Mouse (Mus musculus) intestine, embryonic 15.5 days (tissue): ENCODE measurements at regions not wholly inside any gene's neighbourhood (a gene's known extent, or its start where the extent isn't known, plus 50 kb on each side); places are given as distances from the start of the nearest gene placed in this dataset.
A peak's percentile ranks its signal among the peaks of the same experiment; 100 is the strongest.

Experiments
- ATAC-seq: fragments of 200-750 bp; cut with Nextera tagmentation; 2 replicates; pipeline ENCODE4 v1.8.0; 2017; ENCODE audit warnings: moderate TSS enrichment, moderate library complexity
- H3K27ac ChIP-seq: fragments of 300-500 bp; sonication (generic); 2 replicates; pipeline ENCODE4 v1.5.1; 2015; ENCODE audit warnings: mild to moderate bottlenecking, inconsistent platforms
- H3K27me3 ChIP-seq: fragments of 300-500 bp; sonication (generic); replicated peaks from 2 replicates; pipeline ENCODE4 v1.6.1; 2015; ENCODE audit warnings: inconsistent platforms
- H3K36me3 ChIP-seq: fragments of 300-500 bp; sonication (generic); 2 replicates; pipeline ENCODE4 v1.6.1; 2015; ENCODE audit warnings: inconsistent platforms
- H3K4me1 ChIP-seq: fragments of 300-500 bp; sonication (generic); replicated peaks from 2 replicates; pipeline ENCODE4 v1.6.1; 2015; ENCODE audit warnings: inconsistent platforms
- H3K4me2 ChIP-seq: fragments of 300-500 bp; sonication (generic); replicated peaks from 2 replicates; pipeline ENCODE4 v1.6.1; 2015; ENCODE audit warnings: mild to moderate bottlenecking, inconsistent platforms
- H3K4me3 ChIP-seq: fragments of 300-500 bp; sonication (generic); replicated peaks from 2 replicates; pipeline ENCODE4 v1.5.1; 2015; ENCODE audit warnings: inconsistent platforms
- H3K9ac ChIP-seq: fragments of 300-500 bp; sonication (generic); 2 replicates; pipeline ENCODE4 v1.6.1; 2015; ENCODE audit warnings: inconsistent platforms
- H3K9me3 ChIP-seq: fragments of 300-500 bp; sonication (generic); 2 replicates; pipeline ENCODE4 v1.6.1; 2016; ENCODE audit warnings: inconsistent platforms
- WGBS: fragments of 180-500 bp; shearing (Covaris S2); methylation state at CpG from one replicate; pipeline ENCODE4 v1.1.7; 2015; 5-methylcytosine and 5-hydroxymethylcytosine counted together

DNA sequence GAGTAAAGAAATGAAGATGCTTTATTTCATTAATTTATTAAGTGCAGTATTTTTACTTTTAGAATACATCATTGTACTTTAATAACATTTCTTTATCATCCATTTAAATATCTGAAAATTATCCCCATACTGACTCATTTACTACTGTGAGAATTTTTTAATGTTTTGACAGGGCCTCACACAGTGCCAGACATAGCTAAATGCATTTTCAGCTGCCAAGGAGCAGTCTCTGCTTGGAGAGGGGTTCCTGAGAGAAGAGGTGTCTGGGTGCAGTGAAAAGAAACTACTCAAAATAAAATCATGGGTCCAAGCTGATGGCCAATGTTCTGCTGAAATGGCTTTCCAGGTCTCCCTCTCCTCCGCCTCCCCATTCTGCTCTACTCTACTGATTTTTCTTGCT is 1116.3 kb upstream of the Ppp6c start:
- ATAC-seq = no peak
- H3K4me1 ChIP-seq = no peaks in the 10 kb centered on the region
- WGBS = 94% methylated on average over 1 of the region's 1 CpGs
- no peak overlapping the region for H3K4me2 ChIP-seq
- no peak overlapping the region for H3K9ac ChIP-seq
- no peaks in the 10 kb centered on the region for H3K9me3 ChIP-seq
- H3K36me3 ChIP-seq = no peaks in the 10 kb centered on the region
- no peak overlapping the region for H3K4me3 ChIP-seq
- H3K27ac ChIP-seq = no peak overlapping the region
- no peaks in the 10 kb centered on the region for H3K27me3 ChIP-seq

DNA sequence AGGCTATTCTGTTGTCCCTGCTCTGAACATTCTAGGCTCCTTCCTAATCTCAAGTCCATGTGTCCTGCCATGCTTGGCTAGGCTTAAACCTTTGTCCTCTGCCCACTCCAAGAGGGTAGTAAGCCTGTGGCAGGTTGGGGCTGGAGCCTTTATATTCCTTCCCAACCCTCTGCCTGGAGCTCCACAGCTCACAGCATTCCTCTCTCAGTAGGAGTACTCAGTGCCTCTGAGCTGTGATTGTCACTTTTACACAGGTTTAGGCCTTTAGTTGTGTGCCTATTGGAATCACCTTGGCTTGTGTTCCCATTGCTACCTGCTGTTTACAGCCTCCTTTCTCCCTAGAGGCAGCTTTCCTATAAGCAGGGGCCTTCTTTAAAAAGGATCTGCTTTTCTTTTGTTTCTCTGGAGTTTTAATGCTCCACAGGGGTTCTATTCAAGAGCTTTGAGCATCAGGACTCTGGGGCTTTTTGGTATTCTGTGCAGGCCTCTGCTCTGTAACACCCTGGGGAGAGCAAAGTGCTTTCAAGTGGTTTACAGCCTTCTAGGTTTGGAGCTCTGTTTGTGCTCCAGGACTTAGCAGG is 1106.1 kb upstream of the Ppp6c start:
- H3K4me2 ChIP-seq = no peak overlapping the region
- no peak overlapping the region for H3K27ac ChIP-seq
- H3K4me1 ChIP-seq = no peaks in the 10 kb centered on the region
- no peak for ATAC-seq
- H3K27me3 ChIP-seq = no peaks in the 10 kb centered on the region
- H3K9ac ChIP-seq = no peak overlapping the region
- H3K36me3 ChIP-seq = no peaks in the 10 kb centered on the region
- H3K4me3 ChIP-seq = no peak overlapping the region
- no peaks in the 10 kb centered on the region for H3K9me3 ChIP-seq

DNA sequence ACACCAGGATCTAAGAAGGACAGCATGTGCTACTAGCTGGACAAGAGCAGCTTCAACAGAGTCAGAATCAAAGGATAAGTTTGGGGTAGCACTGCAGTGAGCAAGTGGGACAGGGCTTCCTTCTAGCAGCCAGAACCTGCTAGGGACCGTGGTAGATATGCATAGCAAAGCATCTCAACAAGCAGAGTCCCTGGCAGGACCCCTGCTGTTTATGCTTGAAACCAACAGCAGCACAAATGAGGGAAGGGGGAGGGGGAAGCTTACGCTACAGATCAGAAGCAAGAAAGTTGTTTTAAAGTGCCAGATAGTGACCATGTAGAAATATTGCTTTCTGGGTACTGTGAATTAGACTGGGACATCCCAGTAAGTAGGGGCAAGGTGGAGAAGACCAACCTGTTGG is 1095.3 kb upstream of the Ppp6c start:
- 0 out of 2 replicates have a peak, but pooled peaks have one; percentile 2 for ATAC-seq
- no peaks in the 10 kb centered on the region for H3K4me1 ChIP-seq
- no peak overlapping the region for H3K4me3 ChIP-seq
- no peaks in the 10 kb centered on the region for H3K27me3 ChIP-seq
- H3K9ac ChIP-seq = no peak overlapping the region
- no peaks in the 10 kb centered on the region for H3K9me3 ChIP-seq
- 51% methylated on average over 2 of the region's 2 CpGs for WGBS
- H3K27ac ChIP-seq = no peak overlapping the region
- no peak overlapping the region for H3K4me2 ChIP-seq
- H3K36me3 ChIP-seq = no peaks in the 10 kb centered on the region

DNA sequence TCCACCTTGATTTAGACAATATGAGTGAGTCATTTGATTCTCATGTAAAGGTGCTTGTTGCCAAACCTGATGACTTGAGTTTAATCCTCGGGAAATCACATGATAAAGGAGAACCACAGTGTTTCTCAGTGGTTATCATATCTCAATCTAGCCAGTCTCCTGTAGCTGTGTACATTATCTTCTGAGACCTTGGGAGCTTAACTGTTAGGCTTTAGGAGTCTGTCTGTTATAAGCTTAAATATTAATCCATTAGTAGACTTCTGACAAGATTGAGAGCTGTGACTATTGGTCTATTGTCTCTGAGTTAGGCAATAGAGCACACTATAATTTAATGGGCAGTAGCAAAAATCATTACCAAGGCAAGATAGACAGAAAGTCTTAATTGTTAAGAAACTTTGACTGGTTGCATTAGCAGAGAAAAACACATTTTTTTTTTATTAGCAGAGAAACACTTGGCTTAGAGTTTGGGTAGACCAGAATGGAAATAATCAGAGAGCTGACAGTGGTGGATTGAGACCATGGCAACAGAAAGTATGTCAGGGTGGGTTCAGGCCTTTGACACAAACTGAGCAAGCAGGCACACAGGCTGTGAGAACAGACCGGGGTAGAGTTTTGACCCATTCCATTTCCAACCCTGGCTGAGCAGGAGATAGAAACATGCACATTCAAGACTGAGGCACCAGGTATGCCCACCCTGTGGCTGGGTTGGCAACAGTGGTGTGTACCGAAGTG is 1094.6 kb upstream of the Ppp6c start:
- Histone ChIP-seq H3K27me3 (no peaks in the 10 kb centered on the region), H3K9ac (no peak overlapping the region), H3K9me3 (no peaks in the 10 kb centered on the region), H3K4me1 (no peaks in the 10 kb centered on the region), H3K4me3 (no peak overlapping the region), H3K27ac (no peak overlapping the region), H3K4me2 (no peak overlapping the region), H3K36me3 (no peaks in the 10 kb centered on the region)
- peak; percentile 93 for ATAC-seq
- 65% methylated on average over 3 of the region's 3 CpGs for WGBS
